Mouse (Mus musculus) lung, postnatal 0 days (tissue): ENCODE results near the gene Ube2z.

Experiments
- CTCF ChIP-seq: IDR thresholded peaks from 2 replicates; pipeline ENCODE4 v1.5.1; 2016; ENCODE audit warnings: antibody characterized with exemption, mild to moderate bottlenecking
- EP300 ChIP-seq: IDR thresholded peaks from 2 replicates; pipeline ENCODE4 v1.6.1; 2016; ENCODE audit warnings: antibody characterized with exemption, mild to moderate bottlenecking, control low read depth

- TF ChIP-seq CTCF (peak; percentile 97), EP300 (no peak)
These were observed 28.2 kb upstream of the Ube2z start for GRCm38 (mm10) chr11:96093361-96093760.
